Mouse (Mus musculus) kidney, embryonic 16.5 days (tissue): ENCODE data around the gene C2cd2. TPM values are rescaled to one million over a fixed set of nuclear protein-coding genes. Genes with fewer than 3 reads are reported as not detected.

Source experiments
- ATAC-seq: fragments of 200-750 bp; cut with Nextera tagmentation; 2 replicates; pipeline ENCODE4 v1.8.0; 2017; ENCODE audit warnings: moderate TSS enrichment; ENCODE audit not compliant: low FRiP score, low TSS enrichment
- H3K27ac ChIP-seq: fragments of 300-500 bp; sonication (generic); 2 replicates; pipeline ENCODE4 v1.5.1; 2014; ENCODE audit warnings: low read length
- H3K27me3 ChIP-seq: fragments of 300-500 bp; sonication (generic); 2 replicates; pipeline ENCODE4 v1.6.1; 2014; ENCODE audit warnings: low read length, control low read depth, mixed read lengths; ENCODE audit not compliant: insufficient read depth
- H3K36me3 ChIP-seq: fragments of 300-500 bp; sonication (generic); 2 replicates; pipeline ENCODE4 v1.6.1; 2014; ENCODE audit warnings: low read length, control low read depth, mixed read lengths; ENCODE audit not compliant: insufficient read depth
- H3K4me1 ChIP-seq: fragments of 300-500 bp; sonication (generic); 2 replicates; pipeline ENCODE4 v1.6.1; 2014; ENCODE audit warnings: low read length, control low read depth, mixed read lengths; ENCODE audit not compliant: insufficient read depth
- H3K4me2 ChIP-seq: fragments of 300-500 bp; sonication (generic); replicated peaks from 2 replicates; pipeline ENCODE4 v1.6.1; 2014; ENCODE audit warnings: low read depth, low read length
- H3K4me3 ChIP-seq: fragments of 300-500 bp; sonication (generic); 2 replicates; pipeline ENCODE4 v1.5.1; 2014; ENCODE audit warnings: mild to moderate bottlenecking, low read length
- H3K9ac ChIP-seq: fragments of 300-500 bp; sonication (generic); replicated peaks from 2 replicates; pipeline ENCODE4 v1.6.1; 2014; ENCODE audit warnings: low read length
- H3K9me3 ChIP-seq: fragments of 300-500 bp; sonication (generic); 2 replicates; pipeline ENCODE4 v1.6.1; 2016; ENCODE audit warnings: low read length, control low read depth
- WGBS: fragments of 180-500 bp; shearing (Covaris S2); extraction: QIAGEN DNeasy Blood & Tissue Kit; methylation state at CpG from one replicate; pipeline ENCODE4 v1.1.7; 2014; 5-methylcytosine and 5-hydroxymethylcytosine counted together
- polyA plus RNA-seq: library from polyadenylated mRNA; unstranded; fragments of >200 nt; fragmentation: Nextera tagmentation; extraction: Ambion mirVana; gene quantifications from 2 replicates; pipeline ENCODE4 v1.2.1, GENCODE M21; 2015

C2cd2 gene
- polyA plus RNA-seq, 1 experiment from 2014 or later: 16.7 TPM

DNA sequence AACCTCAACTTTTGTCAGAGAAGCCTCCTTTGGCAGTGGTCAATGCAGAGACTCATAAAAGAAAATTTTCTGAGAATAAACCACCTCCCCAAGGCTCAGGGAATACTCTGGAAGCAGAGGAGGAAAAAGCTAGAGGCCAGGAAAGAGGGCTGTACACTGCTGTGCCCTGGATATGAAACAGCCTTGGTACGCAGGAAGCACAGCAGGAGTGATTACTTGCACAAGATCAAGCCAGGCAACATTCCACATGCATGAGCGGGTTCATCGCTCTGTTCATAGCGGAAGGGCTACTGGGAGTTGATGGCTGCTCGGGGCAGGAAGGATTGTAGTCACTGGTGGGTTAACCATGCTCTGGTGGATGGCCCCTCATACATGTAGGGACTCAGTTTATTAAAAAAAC, 89.7 kb downstream of the C2cd2 start:
- Histone ChIP-seq H3K4me1 (0 out of 2 replicates have a peak, but pooled peaks cover 3% of the 10 kb centered on the region), H3K27me3 (no peaks in the 10 kb centered on the region), H3K4me3 (no peak overlapping the region), H3K4me2 (no peak overlapping the region), H3K36me3 (peaks cover 19% of the 10 kb centered on the region), H3K9ac (no peak overlapping the region), H3K9me3 (no peaks in the 10 kb centered on the region), H3K27ac (peak overlapping the region; percentile 13; the same call in 1 of the 2 replicates)
- ATAC-seq: peak; percentile 69; the same call in 1 of the 2 replicates
- 66% methylated on average over 5 of the region's 5 CpGs for WGBS

DNA sequence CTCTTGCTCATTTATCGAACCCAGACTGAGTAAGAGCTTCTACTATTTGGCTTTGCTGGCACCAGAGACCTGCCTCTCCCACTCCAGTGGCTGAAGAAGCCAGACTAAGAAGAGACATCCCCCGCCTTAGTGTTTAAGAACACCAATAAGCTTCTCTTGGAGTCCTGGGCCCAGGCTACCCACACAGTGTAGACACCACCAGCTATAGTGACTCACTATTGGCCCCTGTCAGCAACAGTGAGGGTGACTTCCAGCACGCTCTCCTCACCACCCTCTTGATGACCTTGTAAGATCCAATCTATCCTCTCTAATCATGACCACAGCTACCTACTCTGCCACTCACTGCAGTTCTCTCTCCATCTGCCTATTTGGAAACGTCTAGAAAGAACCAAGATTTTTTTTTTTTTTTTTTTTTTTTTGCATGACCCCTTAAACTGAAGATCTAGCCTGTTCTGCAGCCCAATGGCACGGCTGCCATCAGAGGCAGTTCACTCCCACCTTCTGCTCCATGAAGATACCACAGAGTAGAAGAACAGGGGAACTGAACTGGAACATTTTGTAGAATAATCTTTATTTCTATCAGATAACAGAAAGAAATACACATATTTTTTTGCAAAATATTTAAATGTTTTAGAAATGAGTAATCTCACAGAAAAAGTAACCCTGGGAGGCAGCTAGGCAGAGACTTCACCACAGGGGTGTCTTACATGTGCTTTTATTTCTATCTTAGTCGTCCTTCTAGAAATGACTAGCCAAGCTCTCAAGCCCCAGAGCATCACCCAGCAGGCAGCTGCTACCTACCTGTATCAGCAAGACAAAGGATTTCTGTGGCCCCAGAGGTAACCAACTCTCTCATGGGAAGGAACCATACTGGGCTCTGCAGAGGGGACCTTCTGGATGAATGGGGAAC, 93.0 kb downstream of the C2cd2 start:
- no peak overlapping the region for H3K4me3 ChIP-seq
- 0 out of 2 replicates have a peak, but pooled peaks cover 3% of the 10 kb centered on the region for H3K4me1 ChIP-seq
- 69% methylated on average over 6 of the region's 6 CpGs for WGBS
- no peak overlapping the region for H3K4me2 ChIP-seq
- ATAC-seq: no peak
- H3K9ac ChIP-seq: no peak overlapping the region
- no peaks in the 10 kb centered on the region for H3K9me3 ChIP-seq
- no peaks in the 10 kb centered on the region for H3K27me3 ChIP-seq
- H3K36me3 ChIP-seq: peaks cover 22% of the 10 kb centered on the region
- no peak overlapping the region for H3K27ac ChIP-seq

DNA sequence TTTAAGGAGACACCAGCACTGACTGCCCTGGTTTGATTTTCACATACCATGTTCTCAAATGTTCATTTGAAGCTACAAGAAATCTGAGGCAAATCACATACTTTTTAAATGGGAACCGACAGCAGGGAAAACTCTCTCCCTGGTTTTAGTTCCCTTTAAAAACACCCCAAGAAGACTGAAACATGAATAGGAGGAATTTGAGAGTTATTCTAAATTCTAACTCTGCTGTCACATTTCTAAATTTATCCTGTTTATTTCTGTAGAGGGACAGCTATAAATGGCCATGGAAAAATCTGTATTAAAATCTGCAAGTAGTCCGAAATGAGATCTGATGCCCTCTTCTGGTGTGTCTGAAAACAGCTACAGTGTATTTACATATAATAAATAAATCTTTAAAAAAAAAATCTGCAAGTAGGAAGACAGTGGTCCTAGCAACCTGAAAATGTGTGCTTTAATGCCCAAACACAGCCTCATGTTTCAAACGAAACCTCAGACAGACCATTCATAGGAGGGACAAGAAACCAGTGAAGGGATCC, 98.4 kb downstream of the C2cd2 start:
- no peaks in the 10 kb centered on the region for H3K4me1 ChIP-seq
- peaks cover 17% of the 10 kb centered on the region for H3K36me3 ChIP-seq
- WGBS: 85% methylated on average over 3 of the region's 3 CpGs
- no peak for ATAC-seq
- no peak overlapping the region for H3K27ac ChIP-seq
- H3K4me3 ChIP-seq: no peak overlapping the region
- H3K9me3 ChIP-seq: no peaks in the 10 kb centered on the region
- no peaks in the 10 kb centered on the region for H3K27me3 ChIP-seq
- H3K4me2 ChIP-seq: no peak overlapping the region
- no peak overlapping the region for H3K9ac ChIP-seq

DNA sequence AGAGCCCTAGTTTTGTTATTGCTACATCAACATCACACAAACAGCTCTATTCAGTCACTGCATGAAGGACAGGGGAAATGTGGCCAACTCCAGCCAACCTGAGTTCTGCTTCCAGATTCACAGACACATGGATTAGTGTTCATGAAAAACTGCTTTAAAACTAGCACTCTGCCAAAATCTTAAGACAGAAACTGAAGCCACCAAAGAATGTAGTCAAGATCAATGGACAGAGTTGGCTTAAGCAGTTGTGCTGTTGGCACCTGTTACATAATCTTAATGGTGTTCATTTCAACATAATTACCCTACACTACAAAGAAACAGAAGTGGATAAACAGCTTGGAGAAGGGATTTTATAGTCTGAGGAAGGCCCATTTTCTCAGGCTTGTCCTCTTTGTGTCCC, 106.3 kb downstream of the C2cd2 start:
- ATAC-seq: no peak

DNA sequence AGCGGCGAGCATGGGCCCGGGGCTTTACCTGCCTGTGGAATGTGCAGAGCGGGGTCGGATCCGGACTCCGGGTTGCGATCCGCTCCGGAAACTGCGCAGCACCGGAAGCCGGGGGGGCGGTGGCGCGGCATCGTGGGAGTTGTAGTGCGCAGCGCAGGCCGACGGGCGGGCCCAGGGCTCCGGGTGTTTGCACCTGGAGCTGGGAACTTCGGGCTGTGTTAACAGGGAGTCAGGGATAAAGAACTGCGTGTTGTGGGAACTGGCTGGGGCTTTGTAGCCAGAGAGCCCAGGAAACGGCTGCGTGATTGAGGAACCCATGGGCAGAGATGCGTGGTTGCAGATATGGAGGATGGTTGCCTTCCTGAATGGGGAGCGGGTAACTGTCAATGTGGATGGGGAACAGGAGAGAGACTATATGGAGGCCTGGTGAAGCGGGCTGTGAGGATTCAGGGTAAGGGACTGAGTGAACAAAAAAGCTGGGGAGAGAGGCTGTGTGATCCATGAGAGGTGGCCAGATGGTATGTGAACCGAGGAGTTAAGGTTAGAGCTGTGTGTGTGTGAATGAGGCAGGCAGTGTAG, 110.6 kb downstream of the C2cd2 start, which contains the start of gene Prdm15:
TSS of gene Prdm15 (minus strand) at position 110 of the 579 bp plus-strand sequence.
- H3K4me3 ChIP-seq: peak within 1 kb of the TSS; percentile 84
- no peaks in the 10 kb centered on the region for H3K9me3 ChIP-seq
- H3K36me3 ChIP-seq: 0 out of 2 replicates have a peak, but pooled peaks cover 4% of the 10 kb centered on the region
- H3K27ac ChIP-seq: peak within 1 kb of the TSS; percentile 99
- peak; percentile 92 for ATAC-seq
- H3K4me1 ChIP-seq: peaks cover 18% of the 10 kb centered on the region
- WGBS: under 1% methylated on average over 28 of the region's 31 CpGs
- peak within 1 kb of the TSS; percentile 99 for H3K9ac ChIP-seq
- H3K27me3 ChIP-seq: no peaks in the 10 kb centered on the region
- peak within 1 kb of the TSS; percentile 60 for H3K4me2 ChIP-seq

More for the DNA sequence above, 106.3 kb downstream of the C2cd2 start:
- Histone ChIP-seq H3K9ac (no peak overlapping the region), H3K4me1 (peaks cover 5% of the 10 kb centered on the region), H3K4me3 (no peak overlapping the region), H3K9me3 (no peaks in the 10 kb centered on the region), H3K27ac (no peak overlapping the region), H3K4me2 (no peak overlapping the region), H3K27me3 (no peaks in the 10 kb centered on the region), H3K36me3 (peaks cover 6% of the 10 kb centered on the region)

DNA sequence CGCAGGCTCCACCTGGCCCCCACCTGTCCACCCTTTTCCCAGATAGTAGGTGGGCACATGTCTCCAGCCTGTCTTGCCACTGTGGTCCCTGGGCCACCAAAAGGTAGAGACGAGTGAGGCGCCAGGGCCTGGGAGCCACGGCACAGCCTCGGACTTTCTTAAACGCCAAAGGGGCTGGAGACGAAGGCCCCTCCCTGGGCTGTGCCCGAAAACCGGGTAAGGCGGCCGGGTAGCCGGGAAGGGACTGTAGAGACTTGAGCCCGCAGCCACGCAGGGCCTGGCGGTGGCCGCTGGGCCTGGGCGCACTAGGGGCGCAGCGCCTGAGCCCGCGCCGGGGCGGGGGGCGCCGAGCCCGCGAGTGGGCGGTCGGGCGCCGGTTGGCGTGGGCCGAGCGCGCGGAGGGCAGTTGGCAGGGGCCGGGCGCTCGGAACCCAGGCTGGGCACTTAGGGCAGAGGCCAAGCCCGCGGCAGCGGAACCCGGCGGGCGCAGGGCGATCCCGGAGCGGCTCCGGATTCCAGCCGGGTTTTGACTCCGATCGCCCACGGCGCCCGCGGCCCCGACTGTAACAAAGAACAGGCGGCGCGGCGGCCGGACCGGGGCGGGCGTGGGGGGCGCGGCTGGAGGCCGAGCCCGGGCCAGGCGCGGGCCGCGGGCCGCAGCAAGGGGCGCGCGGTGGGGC, 111.2 kb downstream of the C2cd2 start:
- under 1% methylated on average over 68 of the region's 77 CpGs for WGBS
- Histone ChIP-seq H3K27me3 (no peaks in the 10 kb centered on the region), H3K9ac (peak overlapping the region; percentile 99)

DNA sequence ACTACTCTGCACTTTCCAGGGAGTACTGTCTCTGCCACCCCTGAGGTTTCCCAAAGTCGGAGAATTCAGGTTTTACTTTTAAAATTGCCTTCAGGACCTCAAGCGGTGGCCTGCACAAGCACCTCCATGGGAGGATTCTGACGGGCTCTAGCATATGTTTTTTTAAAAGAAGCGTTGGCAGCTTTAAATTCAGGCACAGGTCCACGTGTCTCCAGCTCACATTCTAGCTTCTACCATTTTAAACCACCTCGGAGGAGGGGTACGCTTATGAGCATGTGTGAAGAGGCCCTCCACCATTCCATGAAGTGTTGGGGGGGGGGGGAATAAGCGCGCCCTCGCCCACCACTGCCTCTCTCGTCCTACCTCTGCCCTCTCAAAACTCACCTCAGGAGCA, 111.7 kb downstream of the C2cd2 start:
- peaks cover 18% of the 10 kb centered on the region for H3K4me1 ChIP-seq
- WGBS: under 1% methylated on average over 11 of the region's 11 CpGs
- H3K4me2 ChIP-seq: peak overlapping the region; percentile 60
- peak overlapping the region; percentile 99 for H3K27ac ChIP-seq
- H3K9me3 ChIP-seq: no peaks in the 10 kb centered on the region
- ATAC-seq: peak; percentile 53; the same call in 1 of the 2 replicates
- H3K36me3 ChIP-seq: peaks cover 6% of the 10 kb centered on the region; the same call in 1 of the 2 replicates
- H3K27me3 ChIP-seq: no peaks in the 10 kb centered on the region
- H3K4me3 ChIP-seq: peak overlapping the region; percentile 84
- H3K9ac ChIP-seq: peak overlapping the region; percentile 99

More for the DNA sequence above, 111.2 kb downstream of the C2cd2 start:
- peak overlapping the region; percentile 99 for H3K27ac ChIP-seq
- peak overlapping the region; percentile 84 for H3K4me3 ChIP-seq
- H3K4me1 ChIP-seq: peaks cover 18% of the 10 kb centered on the region
- 0 out of 2 replicates have a peak, but pooled peaks cover 4% of the 10 kb centered on the region for H3K36me3 ChIP-seq
- no peaks in the 10 kb centered on the region for H3K9me3 ChIP-seq
- peak; percentile 96 for ATAC-seq
- peak overlapping the region; percentile 60 for H3K4me2 ChIP-seq

DNA sequence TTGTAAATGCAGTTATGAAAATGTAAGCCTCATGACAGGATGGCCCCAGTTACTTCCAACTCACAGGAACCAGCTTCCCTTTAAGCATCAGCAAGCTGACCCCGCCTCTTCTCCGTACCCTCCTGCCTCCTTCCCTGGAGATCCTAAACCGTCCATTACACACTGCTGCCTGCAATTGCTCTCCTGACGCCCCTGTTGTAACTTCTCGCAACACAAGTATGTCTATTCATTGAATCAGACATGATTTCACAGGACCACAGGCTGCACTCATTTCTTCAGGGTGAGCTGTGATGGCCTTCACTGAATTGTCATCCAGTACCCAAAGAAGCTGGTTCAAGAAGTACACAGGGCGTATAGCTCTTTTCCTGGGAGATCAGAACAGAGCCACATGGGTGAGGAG, 113.6 kb downstream of the C2cd2 start:
- Histone ChIP-seq H3K4me2 (no peak overlapping the region), H3K27me3 (no peaks in the 10 kb centered on the region), H3K9me3 (no peaks in the 10 kb centered on the region), H3K4me3 (no peak overlapping the region), H3K27ac (no peak overlapping the region), H3K4me1 (peaks cover 18% of the 10 kb centered on the region), H3K9ac (no peak overlapping the region), H3K36me3 (peaks cover 9% of the 10 kb centered on the region; the same call in 1 of the 2 replicates)
- no peak for ATAC-seq
- 74% methylated on average over 6 of the region's 6 CpGs for WGBS
